Mouse (Mus musculus) testis, postnatal 10 days (tissue): ENCODE measurements around the gene Aoc2.
"Not testable (repeated sequence)": the region's sequence is repeated elsewhere in the genome, so short reads cannot be mapped to it uniquely, and the experiment has no call there.

Experiments
- DNase-seq: peaks from one replicate; pipeline ENCODE4 v3.0.0; 2021; ENCODE audit warnings: low spot score

Aoc2 gene

DNA sequence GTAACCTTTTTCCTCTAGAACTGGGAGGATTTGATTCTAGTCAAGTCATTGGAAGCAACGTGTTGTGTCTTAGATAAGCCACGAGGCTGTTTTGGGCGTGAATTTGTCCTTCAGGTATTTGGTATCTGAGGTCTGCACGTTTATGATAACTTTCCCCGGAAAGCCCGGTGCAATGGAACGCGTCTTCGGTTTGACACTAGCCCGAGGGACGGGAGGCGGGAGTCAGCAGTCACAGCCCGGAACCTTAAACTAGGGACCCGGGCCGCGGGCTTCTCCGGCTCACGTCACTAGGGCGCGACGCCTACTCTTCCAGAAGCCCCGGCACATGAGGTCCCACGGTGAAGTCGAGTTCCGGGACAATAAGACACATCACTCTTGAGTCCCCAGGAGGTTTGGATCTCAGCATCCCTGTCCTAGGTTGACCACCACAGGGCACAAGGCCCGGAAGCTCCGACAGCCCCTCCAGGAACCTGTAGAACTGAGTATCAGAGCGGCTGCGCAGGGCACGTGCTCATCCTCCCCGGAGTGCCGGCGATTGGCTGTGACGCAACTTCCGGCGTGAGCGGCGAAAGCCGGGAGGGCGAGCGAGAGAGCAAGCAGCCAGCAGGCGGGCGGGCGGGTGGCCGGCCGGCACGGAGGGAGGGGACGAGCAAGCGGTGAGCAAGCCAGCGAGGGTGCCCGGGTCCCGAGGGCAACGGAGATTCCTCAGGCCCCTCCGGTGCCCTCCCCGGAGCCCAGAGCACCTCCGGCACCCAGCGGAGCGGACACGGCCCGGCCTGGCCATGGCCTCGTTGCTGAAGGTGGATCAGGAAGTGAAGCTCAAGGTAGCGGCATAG, 9.0 kb upstream of the Aoc2 start, which contains the start of gene Psme3:
Gene Psme3 (plus strand): TSS at position 549 of the 836 bp plus-strand sequence.
- peak; percentile 93 for DNase-seq

DNA sequence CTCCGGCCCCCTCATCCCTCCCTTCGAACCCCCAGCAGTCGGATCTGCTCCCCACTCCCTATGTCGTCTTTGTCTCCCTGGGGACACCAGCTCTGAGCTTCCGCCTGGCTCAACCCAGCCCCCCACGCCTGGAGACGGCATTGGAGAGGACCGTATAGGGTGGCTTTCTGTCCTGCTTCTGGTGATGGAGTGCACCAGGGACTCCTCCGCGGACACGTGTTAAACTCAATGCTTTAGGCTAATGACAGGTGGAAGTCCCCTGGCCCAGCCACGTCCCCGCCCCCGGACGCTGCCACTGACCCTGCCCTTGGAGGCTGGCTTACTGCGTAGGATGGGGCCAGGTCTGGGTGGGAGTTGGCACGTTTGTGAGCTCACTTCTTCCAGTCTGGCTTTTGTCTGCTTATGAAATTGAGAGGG, 8.4 kb upstream of the Aoc2 start:
- DNase-seq: peak; percentile 67

DNA sequence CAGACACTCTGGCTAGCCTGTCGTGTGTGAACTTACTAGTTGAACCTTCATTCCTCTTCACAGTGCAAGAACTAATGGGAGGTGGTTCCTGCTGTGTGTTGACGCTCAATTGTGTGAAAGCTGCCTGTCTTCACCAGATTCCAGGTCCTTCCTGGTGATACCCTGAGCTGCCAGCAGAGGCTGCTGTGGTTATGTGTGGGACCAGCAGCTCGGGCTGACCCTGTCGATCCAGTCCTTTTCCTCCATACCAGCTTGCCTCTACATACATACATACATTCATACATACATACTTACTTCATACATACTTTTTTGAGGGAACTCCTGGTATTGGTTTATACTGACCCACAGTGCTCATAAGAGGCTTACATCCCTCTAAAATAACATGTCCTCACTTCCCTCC, 1.3 kb upstream of the Aoc2 start:
- DNase-seq: peak; percentile 86

DNA sequence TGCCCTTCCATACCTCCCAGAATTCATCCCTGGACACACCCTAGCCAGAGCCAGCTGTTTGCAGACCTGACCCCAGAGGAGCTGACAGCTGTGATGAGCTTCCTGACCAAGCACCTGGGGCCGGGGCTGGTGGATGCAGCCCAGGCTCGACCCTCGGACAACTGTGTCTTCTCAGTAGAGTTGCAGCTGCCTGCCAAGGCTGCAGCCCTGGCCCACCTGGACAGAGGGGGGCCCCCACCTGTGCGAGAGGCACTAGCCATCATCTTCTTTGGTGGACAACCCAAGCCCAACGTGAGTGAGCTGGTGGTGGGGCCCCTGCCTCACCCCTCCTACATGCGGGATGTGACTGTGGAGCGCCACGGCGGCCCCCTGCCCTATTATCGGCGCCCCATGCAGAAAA, 338 bp downstream of the Aoc2 start:
- DNase-seq: peak; percentile 46

DNA sequence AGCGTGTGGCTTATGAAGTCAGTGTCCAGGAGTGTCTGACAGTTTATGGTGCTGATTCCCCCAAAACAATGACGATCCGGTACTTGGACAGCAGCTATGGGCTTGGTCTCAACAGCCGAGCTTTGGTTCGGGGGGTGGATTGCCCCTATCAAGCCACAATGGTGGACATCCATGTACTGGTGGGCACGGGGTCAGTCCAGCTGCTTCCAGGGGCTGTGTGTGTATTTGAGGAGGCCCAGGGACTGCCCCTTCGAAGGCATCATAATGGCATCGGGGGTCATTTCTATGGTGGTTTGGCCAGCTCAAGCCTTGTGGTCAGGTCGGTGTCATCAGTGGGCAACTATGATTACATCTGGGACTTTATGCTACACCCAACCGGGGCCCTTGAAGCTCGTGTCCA, 1.3 kb downstream of the Aoc2 start:
- no peak for DNase-seq

DNA sequence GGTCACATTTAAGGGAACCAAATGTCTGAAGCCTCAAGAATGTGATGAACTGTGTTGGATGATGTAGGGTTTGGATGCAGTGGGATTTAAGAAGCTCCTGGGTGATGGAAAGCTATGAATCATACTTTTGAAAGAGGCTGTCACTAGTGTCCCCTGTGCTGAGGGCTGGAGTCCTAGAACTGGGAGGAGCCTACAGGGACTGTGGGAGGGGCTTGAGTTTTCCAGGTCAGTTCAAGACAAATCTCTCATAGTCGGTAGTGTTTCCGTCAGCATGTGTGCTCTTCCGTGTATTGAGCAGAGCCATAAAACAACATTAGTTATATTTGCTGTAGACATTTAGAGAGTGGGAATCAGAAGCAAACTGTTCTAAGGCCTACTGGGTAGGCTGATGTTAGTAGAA, 2.4 kb downstream of the Aoc2 start:
- no peak for DNase-seq

DNA sequence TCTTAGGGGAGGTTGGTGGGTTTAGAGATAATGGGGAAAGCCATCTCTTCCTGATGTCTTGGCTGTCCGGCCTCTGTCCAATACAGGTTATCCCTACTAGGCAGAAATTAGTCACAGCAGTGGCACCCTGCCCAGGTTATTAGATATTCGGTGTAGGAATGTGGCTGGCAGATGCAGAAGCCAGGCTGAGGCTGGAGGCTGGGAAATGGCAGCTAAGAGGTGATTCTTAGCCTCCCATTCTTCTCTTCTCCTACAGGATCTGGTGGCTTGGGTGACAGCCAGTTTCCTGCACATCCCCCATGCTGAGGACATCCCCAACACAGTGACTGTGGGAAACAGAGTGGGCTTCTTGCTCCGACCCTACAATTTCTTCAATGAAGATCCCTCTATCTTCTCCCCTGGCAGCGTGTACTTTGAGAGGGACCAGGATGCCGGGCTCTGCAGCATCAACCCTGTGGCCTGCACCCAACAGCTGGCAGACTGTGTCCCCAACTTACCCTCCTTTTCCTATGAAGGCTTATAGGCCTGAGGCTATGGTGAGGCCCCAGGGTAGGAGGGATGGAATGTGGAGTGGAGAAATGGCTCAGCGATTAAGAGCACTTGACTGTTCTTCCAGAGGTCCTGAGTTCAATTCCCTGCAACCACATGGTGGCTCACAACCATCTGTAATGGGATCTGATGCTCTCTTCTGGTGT, 4.2 kb downstream of the Aoc2 start:
- peak; percentile 72 for DNase-seq

DNA sequence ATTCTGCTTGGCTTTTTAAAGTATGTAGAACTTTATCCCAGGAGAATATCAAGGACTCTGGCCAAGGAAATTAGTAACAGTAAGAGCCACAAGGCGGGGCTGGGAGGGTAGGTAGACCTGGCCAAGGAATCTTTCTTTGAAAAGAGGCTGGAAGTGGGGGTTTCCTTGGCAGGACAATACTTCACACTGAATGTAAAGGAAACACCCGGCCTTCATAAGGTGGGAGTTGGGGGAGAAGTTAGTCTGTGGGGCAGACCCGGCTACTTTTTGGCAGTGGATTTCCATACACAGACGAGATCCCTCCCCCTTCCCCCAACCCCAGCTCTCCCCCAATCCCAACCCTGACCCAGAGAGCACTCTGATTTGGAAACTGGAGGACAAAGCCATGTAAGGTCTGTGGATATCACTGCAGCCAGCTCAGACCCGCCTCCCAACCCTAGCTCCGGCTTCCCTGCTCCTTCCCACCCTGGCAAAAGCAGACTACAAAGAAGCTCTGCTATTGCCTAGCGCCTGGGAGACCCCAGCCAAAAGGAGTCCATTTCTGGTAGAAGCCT, 5.6 kb downstream of the Aoc2 start, which contains the start of gene Aoc3:
Gene Aoc3 (plus strand): TSS at position 235 of the 554 bp plus-strand sequence.
- DNase-seq: peak; percentile 58

DNA sequence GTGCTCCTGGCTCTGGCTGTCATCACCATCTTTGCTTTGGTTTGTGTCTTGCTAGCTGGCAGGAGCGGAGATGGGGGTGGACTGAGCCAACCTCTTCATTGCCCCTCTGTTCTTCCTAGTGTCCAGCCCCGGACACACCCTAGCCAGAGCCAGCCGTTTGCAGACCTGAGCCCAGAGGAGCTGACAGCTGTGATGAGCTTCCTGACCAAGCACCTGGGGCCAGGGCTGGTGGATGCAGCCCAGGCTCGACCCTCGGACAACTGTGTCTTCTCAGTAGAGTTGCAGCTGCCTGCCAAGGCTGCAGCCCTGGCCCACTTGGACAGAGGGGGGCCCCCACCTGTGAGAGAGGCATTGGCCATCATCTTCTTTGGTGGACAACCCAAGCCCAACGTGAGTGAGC, 6.1 kb downstream of the Aoc2 start:
- DNase-seq: not testable (repeated sequence)

DNA sequence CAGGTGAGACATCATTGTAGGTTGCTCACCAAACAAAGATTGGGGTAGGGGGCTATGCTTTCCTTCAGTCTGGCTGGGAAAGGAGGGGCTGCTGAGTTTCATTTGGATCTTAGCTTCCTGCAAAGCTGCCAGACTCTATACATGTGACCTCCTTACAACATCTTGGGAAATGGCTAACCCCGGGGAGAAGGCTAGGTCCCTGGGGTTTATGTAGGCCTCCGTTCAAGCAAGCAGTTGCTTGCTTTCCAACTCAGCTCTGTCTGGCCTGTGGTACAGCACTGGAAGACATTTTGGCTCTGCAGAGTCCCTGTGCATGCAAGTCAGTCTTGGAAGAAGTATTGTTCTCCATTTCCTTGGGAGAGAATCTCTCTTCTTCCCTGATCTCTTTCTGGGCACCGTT, 7.7 kb downstream of the Aoc2 start:
- DNase-seq: no peak

DNA sequence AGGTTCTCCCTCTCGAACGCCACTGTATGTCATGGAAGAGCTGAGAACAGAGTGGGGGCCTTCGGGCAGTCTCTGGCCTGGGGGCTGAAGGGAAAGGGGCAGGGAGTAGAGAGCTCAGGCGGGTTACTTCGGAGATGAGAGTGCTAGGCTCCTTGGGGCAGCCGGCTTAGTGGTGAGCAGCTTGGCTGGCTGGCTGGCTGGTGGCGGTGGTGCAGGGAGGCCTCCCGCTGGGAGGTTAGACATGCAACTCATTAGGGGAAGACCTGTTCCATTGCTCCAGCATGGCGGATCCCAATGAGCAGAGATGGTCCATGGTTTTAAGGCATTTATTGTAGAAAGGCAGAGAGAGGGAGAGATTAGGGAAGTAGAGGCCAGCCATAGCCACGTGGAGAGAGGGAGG, 9.2 kb downstream of the Aoc2 start:
- DNase-seq: no peak

DNA sequence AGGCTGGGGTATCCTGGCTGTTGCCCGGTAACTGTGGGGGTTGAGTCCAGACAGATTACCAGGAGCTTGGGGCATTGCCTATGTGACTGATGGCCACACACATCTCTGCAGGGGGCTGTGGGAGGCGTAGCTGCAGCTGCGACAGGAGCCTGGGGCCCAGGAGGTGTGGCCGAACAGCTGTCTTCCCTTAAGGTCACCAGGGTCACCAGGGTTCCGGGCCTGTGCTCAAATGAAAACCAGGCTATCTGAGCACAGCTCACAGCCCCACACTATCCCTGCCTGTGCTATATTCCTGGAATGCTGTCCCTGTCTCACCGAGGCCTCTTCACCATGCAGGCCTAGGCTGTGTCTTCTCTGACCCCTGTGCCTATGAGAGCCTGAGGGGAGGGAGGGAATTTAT, 9.7 kb downstream of the Aoc2 start:
- DNase-seq: no peak

DNA sequence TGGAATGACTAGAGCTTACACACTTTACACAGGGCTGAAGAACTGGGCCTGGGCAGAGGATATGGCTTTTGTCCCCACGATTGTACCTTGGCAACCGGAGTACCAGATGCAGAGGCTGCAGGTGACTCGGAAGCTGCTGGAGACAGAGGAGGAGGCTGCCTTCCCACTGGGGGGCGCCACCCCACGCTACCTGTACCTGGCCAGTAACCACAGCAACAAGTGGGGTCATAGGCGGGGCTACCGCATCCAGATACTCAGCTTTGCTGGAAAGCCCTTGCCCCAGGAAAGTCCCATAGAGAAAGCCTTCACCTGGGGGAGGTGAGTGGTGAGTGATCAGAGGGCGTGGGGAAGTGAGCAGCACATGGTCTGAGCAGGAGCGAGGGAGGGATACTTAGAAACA, 10.8 kb downstream of the Aoc2 start:
- no peak for DNase-seq

DNA sequence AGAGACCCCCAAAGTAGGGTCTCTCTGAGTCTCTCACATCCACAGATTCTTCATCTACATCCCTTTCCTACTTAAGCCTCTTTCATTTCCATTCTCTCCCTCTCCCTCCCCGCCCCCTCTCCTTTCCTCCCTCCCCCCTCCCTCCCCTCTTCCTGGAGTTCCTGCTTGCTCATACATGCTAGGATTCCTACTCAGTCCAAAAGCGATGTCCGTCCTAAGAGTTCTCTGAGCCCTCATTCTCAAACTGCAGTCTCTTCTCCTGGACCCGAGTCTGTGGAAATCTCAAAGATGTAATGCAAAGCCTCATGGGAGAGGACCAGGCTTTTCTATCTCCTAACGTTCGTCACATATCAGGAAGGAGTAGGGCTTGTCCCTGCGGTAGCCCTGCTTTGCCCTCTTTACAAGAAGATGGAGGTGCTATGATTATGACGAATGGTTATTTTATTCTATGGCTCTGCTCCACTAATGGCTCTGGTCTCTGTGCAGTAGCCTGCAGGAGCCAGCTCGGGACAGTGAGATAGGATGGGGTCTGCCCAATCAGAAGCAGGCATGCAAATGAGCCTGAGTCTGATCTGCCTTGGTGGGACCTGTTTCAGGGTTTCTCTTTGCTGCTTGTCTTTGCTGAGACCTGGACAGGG, 13.4 kb downstream of the Aoc2 start:
- DNase-seq: no peak

DNA sequence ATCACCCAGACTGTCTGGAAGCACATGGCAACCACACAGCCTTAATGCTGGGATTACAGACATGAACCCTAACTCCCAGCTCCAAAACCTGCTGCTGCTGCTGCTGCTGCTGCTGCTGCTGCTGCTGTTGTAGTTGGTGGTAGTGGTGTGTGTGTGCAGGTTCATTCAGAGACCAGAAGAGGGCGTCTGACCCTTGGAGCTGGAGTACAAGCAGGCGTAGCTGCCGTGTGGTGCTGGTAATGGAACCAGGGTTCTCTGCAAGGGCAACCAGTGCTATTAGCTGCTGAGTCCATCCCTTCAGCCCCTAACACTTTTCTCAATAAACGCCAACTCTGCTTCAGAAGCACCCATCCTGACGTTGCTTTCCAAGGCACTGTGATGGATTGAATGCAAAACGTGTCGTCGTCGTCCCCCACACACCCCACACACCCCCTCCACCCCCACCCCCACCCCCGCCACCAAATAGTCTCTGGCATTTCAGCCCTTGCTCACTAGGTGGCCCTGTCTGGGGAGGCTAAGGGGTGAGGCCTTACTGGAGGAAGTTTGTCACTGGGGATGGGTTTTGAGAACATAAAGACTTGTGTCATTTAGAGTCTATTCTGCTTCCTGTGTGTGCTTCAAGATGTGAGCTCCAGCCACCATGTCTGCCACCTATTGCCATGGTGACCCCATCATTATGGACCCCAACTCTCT, 22.4 kb downstream of the Aoc2 start:
- no peak for DNase-seq

DNA sequence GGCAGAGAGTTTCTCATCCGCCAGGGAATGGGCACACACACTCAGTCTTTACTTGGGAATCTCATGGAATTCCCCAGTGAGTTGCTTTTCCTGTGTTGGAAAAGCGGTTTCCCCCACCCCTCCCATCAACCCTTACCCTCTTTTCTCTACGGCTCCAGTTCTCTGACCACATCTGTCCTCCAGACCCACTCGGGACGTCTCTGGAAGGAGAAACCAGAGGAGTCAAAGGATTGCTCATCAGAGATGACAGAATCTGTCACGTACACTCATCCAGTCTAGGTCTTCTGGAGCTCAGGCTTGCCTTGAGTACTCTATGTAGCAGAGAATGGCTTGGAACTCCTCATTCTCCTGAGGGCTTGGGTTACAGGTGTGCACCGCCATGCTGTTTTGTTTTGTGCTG, 23.9 kb downstream of the Aoc2 start:
- no peak for DNase-seq

DNA sequence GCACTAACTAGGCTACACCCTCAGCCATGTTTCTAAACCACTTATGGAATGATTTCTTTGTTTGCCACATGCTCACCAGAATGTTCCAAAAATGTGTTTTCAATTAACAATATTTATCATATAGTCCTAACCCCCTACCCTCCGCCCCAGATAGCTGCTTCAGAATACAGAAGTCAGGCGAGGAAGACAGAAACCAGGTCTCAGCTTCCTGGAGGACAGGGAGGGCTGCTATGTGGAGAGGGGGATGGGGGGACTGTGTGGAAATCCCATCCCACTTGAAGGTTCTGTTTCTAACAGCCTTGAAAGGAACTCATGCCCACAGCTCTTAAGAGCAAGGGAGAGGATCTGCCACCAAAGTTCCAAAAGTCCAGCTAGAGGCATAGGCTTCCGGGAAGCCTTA, 24.4 kb downstream of the Aoc2 start:
- no peak for DNase-seq

DNA sequence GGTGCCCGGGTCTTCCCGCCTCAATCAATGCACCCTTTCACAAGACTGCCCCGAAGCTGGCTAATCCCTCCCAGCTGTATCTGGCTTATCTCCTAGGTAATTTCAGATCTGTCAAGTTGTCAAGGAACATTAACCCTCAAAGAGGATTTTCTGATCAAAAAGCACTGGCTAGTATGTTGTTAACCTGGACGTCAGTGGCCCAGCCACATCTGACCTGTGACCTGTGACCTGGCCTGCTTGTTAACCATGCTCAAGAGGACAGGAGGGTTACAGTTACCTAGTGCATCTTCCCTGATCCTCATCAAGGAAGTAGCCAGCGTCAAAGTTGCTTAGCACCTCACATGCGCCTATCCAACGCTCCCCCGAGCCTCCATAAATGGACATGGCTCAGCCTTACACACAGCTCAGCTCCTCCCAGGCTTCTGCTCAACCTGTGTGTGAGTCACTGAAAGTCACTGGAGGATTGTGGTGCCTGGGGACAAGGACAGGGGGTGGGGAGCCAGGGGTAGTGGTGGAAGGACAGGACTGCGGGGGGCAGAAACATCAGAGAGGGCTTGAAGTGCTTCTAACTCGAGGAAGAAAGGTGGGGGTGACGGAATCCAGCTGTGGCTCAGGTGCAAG, 26.3 kb downstream of the Aoc2 start:
- no peak for DNase-seq

DNA sequence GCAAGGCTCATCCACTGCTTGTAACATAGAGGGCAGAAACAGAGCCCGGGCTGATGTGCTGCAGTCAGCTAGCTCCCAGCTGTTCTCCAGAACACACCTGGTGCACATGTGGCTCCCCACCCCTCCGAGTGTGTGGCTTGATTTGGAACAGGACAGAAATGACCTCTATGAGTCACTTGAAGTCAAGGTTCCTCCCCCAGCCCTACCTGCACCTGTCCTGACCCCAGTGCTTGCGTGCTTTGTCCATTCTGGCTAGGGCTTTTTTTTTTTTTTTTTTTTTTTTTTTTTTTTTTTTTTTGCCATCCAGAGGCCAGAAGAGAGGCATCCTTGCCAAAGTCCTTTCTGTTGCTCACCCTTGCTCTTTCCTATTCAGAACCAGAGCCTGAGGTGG, 26.9 kb downstream of the Aoc2 start:
- no peak for DNase-seq

DNA sequence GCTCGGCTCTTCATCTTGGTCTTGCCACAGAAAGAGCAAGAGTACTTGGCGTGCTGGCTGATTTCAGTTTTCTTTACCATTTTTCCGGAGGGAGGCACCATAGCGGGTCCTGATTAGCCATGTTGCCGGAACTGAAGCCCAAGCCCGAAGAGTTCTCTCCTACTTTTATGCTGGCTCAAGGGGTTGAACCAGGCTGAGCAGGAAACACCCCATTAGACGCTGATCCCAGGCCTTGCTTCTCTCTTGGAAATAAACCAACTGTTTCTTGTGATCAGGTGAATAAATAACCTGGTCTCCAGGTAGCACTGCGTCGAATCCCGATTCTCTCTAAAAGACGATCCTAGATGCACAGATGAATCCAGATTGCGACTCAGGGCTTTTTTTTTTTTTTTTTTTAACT, 28.6 kb downstream of the Aoc2 start:
- no peak for DNase-seq

DNA sequence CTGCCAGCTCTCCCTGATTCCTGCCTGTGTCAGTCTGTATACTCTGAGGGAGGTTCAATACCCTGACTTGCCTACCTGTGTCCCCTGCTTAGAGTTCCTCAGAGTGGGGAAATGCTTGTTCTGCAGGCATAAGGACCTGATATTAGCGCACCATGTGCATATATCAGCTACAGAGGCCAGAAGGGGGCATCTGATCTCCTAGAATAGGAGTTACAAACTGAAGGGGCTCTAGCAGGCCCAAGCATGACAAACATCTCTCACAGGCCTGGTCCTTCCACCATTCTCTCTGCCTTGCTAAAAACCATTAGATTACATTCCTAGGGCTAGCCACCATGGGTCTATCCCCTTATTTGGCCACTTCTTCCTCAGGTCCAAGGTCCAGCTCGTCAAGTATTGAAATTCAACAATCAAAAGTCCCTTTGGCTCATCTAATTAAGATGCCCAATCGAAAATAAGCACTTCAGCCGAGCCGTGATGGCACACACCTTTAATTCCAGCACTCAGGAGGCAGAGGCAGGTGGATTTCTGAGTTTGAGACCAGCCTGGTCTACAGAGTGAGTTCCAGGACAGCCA, 29.7 kb downstream of the Aoc2 start:
- DNase-seq: no peak
